Mouse (Mus musculus) right cerebral cortex, adult 2 months (tissue): ENCODE results near the gene Fance.
"Not testable (repeated sequence)": the region's sequence is repeated elsewhere in the genome, so short reads cannot be mapped to it uniquely, and the experiment has no call there.

ENCODE experiments used
- DNase-seq, 2 experiments: peaks; one replicate each; pipeline ENCODE4 v3.0.0; 2021 to 2022; ENCODE audit warnings: low spot score in 2 of 2

The Fance gene

DNA sequence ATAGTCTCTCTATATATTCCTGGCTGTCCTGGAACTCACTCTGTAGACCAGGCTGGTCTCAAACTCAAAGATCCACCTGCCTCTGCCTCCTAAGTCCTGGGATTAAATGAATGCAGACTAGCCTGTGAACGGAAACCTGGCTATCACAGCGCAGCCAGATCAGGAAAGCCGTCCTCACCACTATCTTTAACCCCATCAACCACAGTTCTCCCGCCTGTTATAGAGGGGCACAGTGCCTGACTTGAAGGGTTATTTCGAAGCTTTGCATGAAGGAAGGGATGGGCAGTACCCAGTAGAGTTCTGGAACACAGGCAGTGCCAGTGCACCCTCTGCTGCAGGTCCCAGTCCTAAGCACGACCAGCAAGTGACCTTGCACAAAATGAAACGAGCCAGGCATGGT lies 22.0 kb upstream of the Fance start:
- no peak for DNase-seq

GRCm38 (mm10) chr17:28293716-28294115 lies 19.6 kb upstream of the Fance start:
- DNase-seq = no peak

GRCm38 (mm10) chr17:28294449-28295333 lies 18.6 kb upstream of the Fance start:
- no peak for DNase-seq

DNA sequence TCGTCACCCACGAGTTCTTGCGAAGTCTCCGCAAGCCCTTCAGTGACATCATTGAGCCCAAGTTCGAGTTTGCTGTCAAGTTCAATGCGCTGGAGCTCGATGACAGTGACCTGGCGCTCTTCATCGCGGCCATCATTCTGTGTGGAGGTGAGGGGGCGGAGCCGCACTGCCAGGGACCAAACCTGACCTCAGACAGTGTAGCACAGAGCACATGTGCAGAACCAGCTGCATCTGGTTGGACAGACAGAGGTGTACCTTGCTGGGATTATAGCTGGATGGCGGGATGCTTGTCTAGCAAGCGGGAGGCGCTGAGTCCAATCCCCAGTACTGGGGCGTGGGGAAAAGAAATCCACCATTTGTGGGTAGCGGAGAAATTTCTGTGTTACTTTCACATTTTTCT lies 14.4 kb upstream of the Fance start:
- no peak for DNase-seq

GRCm38 (mm10) chr17:28299669-28300320 lies 13.5 kb upstream of the Fance start:
- DNase-seq = no peak

- no peak for DNase-seq
These were observed 13.0 kb upstream of the Fance start for GRCm38 (mm10) chr17:28300323-28300722.

DNA sequence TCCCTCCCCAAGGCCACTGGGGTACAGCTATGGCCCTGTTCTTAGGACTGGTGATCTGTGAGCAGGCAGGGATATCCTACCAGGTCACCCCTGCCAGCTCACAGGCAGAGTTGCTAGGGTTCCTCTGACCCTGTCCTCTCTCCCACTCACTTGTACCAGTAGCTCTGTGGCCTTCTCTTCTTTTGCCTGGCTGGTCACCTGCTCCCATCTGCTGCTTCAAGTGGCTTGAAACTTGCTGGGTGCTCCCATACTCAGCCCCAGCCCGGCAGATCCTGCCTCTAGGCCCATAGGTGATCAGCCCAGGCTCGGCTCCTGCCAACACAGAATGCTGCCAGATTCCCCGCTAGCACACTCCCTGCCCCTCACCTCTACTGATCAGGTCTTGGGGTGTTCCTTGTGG lies 12.5 kb upstream of the Fance start:
- DNase-seq = no peak

- no peak for DNase-seq
These were observed 8.1 kb upstream of the Fance start for GRCm38 (mm10) chr17:28305172-28305571.

DNA sequence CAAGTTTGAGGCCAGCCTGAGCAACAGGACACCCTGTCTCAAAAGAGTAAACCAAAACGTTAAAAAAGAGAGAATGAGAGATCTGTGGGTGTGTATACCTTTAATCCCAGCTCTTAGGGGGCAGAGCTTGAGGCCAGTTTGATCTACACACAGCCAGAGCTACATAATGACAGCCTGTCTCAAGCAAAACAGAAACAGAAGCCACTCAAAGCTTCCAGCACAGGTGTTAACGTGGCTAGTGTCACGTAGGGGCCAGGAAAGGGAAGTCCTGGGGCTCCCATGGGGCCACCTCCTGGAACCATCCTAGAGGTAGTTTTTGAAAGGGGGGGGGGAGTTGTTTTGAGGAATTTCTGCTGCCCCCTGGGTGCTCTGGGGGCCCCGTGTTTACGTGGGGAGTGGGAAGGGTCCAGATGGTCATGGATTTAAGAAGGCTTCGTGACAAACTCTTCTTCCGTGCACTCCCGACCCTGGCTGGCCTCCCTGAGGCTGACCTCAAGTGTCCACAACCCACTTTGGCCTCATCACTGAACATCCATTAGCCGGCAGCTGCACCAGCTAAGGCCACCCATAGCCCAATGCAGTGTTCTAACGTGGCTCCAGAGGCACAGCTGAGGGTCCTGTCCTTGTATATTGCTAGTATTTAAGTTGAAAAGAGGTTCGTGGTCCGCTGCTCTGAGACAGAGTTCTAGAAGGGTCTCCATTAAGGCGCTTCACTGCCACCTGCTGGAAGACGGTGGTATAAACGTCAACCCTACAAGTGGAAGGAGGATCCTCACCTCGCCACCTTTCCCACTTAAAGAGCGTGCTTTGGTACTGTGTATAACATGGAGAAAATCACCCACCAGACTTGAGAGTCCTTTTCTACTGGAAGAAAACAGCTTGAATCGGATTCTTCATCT lies 4.8 kb upstream of the Fance start:
- peak; percentile 93 to 94 for DNase-seq

DNA sequence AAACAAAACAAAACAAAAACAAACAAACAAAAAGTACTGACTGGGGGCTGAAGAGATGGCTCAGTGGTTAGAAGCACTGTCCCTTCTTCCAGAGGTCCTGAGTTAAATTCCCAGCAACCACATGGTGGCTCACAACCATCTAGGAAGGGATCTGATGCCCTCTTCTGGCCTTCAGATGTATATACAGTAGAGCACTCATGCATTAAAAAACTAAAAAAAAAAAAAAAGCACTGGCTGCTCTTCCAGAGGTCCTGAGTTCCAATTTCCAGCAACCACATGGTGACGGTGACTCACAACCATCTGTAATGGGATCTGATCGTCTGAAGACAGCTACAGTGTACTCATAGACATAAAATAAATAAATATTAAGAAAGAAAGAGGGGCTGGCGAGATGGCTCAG lies 2.5 kb upstream of the Fance start:
- DNase-seq = no peak

DNA sequence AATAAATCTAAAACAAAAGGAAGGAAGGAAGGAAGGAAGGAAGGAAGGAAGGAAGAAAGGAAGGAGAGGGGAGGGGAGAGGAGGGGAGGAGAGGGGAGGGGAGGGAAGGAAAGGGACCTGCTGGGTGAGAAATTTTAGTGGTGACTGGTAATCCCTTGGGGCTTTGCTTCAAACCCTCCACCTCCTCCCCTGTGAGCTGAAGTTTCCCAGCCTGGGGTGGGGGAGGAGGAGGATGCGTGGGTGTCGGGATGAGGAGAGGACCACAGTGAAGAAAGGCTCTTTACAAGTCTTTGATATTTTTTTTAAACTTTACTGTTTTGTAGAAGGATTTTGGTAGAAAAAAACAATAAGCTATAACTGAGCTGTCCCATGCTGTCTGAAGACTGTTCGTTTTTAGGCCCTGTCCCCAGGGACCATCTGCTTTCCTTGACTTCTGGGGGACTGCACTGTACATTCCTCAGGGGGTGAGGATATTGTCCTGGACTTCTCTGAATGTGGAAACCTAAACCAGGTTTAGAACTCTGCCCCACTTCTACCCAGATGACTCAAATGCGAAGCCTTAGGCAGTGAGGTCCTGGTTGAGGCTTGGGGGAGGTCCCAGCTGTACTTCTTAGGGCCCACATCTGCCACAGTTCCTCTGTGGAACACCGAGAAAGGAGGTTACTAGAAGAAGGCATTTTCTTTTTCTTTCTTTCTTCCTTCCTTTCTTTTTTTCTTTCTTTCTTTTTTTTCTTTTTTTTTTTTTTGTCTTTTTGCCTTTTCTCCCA lies 1.8 kb upstream of the Fance start:
- no peak for DNase-seq

DNA sequence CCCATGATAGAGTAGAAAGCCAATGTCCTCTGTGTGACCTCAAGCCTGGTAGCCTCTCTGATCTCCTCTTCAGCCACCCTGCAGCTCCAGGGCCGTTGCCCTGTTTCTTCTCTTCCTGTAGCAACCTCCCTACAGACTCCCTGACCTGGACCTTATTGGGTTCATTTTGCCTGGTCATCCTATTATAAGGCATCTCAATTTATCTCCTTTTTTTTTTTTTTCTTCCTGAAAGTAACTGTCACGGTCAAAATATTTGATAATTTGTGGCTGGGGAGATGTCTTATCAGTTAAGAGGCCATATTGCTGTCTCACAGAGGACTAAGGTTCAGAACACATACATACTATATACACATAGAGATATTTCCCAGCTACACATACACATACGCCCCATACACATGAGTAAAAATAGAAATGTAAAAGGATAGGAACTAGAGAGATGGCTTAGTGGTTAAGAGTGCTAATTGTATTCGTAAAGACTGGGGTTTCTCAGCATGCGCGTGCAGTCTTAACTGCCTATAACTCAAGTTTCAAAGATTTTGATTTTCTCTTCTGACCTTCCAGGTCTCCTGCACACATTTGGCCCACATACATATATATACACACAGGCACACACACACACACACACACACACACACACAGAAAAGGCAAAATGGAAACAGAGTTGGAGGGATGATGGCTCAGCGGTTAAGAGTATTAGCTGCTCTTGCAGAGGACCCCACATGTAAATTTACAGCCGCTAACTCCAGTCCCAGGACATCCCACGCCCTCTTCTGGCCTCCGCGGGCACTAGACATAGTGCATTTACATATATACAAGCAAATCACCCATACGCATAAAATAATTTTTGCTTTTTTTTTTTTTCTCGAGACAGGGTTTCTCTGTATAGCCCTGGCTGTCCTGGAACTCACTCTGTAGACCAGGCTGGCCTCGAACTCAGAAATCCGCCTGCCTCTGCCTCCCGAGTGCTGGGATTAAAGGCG lies 797 bp upstream of the Fance start:
- no peak for DNase-seq

- DNase-seq = no peak
These were observed 534 bp downstream of the Fance start for GRCm38 (mm10) chr17:28313880-28314225.

DNA sequence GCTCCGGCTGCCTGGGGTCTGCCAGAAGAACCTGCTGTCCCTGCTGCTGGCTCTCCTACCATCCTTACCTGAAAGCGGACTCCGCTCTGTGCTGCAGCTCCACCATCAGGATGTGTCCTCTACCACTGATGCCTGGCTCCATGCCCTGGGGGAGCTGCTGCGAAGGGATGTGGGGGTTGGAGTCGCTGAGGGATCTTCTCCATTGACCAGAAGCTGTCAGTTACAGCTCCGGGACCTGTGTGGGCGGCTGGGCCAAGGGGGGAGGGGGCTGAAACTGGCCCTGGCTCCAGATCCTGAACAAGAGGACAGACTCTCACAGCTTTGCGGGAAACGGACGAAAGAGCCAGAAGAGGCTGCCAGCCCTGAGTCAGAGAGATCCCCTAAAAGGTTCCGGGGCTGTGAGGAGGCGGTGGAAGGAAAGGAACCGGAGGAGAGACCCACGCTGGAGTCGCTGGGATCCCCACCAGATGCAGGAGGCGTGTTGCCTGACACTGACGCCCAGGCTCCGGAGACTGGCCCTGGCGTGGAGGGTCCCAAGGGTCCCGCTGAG lies 2.4 kb downstream of the Fance start:
- no peak for DNase-seq

- no peak for DNase-seq
These were observed 3.2 kb downstream of the Fance start for GRCm38 (mm10) chr17:28316476-28316875.

GRCm38 (mm10) chr17:28317091-28317490 lies 3.8 kb downstream of the Fance start:
- DNase-seq = no peak

GRCm38 (mm10) chr17:28317725-28318124 lies 4.4 kb downstream of the Fance start:
- DNase-seq = no peak

DNA sequence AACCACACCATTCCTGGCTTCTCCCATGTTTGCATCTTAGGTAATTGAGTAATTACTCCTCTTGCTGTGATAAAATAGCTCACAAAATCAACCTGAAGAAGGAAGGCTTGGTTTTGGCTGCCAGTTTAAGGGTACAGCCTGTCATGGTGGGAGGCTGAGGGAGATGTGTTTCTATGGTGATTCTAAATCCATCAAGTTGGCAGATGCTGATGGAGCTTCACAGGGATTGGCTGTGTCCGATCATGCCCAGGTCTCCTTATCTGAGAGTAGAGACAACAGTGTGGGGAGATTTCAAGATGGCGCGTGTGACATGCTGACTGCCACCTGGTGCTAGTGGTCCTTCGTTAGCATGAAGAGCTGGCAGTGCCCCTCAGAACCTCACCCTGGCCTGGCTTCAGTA lies 8.4 kb downstream of the Fance start:
- DNase-seq = no peak

DNA sequence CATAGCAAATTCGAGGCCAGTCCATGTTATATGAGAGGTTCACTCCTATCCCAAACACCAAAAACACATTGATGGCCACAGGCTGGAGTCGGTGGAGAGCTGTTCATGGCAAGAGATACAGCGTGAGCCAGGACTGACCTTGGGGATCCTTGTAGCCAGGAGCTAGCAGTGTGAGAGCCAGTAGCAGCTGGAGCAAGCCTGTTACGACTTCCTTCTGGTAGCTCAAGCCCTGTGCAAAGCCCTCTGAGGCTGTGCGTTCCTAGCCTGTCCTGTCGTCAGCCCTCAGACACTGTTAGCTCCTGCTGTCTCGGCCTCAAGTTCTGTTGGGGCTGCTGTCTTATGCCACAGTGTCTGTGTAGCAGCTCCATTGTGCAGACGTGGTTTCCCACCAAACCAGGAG lies 10.5 kb downstream of the Fance start:
- no peak for DNase-seq

DNA sequence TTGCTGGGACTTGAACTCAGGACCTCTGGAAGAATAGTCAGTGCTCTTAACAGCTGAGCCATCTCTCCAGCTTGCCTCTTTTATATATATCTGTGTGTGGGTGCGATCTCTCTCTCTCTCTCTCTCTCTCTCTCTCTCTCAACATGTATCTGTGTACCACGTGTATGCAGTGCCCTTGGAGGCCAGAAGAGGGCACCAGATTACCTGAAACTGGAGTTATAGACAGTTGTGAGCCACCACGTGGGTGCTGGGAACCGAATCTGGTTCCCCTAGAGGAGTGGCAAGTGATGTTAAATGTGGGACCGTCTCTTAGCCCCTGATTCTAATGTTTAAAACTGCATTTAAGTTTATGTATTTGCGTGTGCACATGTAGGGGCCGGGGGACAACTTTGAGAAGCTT lies 11.1 kb downstream of the Fance start:
- DNase-seq = not testable (repeated sequence)
